Mouse (Mus musculus): ENCODE results near the gene Ahnak2.

The Ahnak2 gene

DNA sequence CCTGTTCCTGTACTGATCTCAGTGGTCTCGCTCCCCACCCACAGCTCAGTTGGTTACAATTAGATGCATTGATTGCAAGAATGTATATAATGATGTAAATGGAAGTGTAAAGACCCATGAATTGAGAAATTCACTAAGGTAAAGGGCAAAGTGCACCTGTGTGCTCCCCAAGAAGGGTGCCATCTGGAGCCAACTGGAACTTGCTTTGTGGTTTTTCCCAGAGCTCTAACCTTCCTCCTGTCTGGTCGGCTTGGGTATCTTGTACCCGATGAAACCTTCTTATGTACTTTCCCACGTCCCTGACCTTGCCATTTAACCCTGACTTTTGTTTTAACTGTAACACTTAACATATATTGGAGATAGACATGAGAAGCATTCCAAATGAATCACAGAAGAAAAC, 46.6 kb downstream of the Ahnak2 start:
- no peak for DNase-seq

DNA sequence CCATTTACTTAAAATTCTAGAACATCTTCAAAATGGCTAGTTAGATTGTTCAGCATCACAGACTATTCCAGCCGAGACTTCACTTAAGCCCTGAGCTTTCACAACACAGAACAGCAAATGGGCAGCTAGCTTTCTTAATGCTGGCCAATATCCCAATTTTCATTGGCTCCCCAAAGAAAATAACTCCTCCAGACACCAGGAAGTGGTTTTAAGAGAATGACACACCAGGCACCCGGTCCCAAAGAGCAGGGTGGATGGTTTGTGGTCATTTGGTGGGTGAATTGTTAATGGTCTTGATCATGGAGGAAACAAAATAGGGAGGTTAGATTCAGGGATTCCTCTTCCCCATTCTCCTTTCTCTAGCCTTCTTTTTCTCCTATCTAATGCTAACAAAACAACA, 50.1 kb downstream of the Ahnak2 start:
- no peak for DNase-seq

DNA sequence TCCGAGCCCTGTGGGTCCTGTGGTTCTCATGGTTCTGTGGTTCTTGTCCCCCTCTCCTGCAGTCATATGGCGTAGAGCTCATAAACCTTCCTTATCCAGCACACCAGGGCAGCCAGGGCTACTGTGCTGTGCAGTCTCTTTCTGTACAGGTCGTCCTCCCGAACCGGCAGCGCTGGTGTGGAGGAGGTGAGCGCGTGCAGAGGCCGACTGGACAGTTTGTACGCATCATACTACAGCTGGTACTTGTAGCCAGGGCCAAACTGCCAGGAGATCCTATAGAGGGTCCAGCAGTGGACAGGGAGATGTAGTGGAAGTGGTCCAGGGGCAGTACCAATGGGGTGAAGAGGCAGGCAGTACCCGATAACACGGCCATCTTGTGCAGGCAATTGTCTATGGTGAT, 51.5 kb downstream of the Ahnak2 start:
- DNase-seq = no peak

DNA sequence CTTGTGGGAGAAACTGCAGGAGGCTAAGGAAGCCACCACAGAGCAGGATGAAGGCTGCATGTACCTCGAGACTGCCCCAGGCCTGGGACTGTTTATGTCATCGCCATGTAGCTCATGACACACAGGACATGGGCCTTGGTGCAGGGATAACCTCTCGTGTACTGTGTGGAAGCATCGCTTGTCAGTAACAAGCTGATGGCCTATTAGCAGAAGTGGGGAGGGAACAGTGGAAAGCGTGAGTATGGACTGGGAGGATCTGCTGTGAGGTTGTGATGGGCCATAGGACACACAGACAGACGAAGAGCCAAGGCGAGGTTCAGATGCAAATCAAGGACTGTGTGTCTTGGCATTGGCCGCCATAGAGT, 54.9 kb downstream of the Ahnak2 start:
- DNase-seq = peak; percentile 23

DNA sequence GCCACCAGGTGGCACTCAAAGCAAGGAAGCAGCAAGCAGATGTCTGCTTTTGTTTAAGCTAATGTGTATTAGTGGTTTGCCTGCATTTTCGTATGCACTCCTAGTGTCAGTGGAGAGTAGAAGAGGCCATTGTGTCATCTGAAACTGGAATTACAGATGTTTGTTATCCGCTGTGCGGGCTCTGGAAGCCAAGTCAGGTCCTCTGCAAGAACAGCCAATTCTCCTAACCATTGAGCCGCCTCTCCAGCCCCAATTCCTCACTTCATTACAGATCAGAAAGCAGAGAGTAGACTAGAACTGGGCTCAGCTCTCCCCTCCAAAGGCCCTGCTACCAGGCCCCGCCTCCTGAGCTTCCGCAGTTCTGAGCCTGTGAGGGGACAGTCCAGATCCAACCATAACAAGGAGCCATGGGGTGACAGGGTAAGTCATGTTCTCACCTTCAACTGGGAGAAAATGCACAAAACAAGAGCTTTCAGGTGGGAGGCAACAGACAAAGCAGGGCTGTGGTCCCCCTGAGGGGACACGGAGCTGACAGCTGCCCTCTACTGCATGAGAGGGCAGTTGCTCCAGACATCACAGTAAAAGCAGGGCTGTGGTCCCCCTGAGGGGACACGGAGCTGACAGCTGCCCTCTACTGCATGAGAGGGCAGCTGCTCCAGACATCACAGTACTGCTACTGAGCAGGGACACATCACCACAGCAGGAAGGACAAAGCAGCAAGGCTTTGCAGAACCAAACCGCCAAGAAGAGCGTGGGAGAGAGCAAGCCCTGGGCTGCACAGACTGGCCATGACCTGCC, 55.5 kb downstream of the Ahnak2 start:
- DNase-seq = peak; percentile 35

DNA sequence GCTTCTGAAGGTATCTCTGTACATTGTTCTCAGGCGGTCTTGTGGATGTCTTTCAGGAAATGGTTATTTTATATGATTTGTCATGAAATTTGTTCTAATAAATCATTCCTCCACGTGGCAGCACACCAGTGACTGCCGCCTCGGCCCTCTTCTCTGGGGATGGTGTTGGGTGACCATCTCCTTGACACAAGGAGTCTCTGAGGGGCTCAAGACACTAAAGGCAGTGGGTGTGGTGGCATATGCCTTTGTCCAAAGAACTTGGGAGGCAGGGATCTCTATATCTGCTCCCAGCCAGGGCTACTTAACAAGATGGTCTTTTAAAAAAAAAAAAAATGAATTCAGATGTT, 56.0 kb downstream of the Ahnak2 start:
- DNase-seq = no peak

DNA sequence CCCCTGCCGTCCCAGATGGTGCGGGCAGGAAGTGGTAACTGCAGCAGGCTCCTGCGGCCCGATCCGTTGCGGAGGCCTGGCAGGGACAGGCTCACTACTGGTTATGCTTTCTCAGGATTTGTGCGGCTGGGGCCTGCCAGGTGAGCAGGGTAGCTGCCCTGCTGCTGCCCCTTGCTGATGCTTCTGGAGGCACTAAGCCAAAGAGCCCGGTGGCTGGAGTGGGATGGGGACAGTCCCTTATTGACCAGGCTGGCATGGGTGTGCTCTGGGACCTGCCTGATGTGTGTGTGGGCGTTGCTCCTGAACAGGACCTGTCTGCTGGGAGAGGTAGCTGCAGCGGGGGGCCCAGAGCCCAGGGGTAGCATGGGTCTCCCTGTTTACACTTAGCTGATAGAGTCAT, 56.7 kb downstream of the Ahnak2 start:
- DNase-seq = peak; percentile 51

DNA sequence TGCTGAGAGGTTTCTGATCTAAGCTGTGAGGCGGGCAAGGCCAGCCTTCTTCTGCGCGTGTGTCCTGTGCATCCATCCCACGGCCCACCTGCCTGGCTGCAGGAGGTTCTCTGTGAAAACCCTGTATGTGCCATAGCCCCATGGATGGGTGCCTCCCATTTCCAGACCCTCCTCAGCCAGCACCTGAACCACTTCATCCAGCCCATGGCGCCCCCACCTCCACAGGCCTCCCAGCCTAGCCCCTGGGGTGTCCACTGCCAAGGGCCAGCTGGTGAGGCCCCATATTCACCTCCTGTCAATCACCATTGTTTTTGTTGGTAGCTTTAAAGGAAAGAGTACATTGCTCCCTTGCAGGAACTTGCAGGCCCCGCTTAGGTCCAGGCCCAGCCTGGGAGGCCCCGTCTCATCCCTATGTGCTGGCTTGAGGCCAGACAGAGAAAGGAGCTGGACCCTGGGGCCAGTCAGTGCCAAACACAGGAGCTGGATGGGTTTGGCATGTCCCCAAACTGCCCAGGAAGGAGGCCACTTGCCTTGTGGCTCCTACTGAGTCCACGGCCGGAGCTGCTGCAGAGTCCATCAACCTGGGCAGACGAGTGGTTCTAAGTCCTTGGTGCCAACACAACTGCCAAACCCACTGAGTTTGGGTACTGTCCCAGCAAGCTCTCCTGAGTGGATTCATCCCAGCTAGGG, 57.4 kb downstream of the Ahnak2 start:
- DNase-seq = peak; percentile 65

DNA sequence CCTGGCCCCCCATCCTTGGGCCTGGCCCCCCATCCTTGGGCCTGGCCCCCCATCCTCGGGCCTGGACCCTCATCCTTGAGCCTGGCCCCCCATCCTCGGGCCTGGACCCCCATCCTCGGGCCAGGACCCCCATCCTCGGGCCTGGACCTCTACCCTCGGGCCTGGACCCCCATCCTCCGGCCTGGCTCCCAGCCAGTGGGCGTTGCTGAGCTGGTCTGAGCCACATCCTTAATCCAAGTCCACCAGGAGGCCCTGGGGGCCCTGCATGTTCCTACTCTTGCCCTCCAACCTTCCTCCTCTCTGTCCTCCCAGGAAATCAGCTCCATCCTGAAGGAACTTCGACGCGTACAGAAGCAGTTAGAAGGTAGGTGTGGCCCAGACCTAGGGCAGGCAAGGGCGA, 58.2 kb downstream of the Ahnak2 start:
- DNase-seq = peak; percentile 49

DNA sequence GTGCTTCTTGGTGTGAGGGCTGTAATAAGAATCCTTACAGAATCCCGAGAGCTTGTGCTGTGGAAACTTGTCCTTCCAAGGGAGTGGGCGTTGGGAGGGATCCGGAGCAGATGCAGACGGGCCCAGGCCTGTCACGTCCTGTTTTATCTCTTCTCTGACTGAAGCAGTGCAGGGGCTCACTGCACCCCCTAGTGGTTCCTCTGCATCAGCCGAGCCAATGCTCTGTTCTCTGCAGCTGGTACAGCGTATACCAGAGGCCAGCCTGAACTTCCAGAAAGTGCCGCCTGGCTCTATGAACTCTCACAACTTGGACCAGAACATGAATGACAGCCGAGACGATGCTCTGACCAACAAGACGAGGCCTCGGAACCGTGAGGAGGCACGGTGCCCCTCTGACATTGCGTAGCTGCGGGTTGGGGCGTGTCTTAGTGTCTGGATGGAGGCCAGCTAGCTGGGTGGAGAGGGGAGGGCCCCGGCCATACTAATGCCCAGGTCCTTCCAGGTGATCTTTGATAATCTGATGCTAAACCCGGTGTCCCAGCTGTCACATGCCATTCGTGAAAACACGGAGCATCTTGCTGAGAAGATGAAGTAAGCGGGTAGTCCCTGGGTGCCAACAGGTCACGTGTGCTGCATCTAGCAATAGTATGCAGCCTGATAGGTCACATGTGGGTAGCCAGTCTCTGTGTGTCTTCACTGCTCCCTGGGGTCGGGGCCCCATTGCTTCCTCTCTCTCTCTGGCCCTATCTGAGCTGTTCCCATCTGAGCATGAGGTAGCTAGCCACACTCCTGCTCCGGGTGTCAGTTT, 59.1 kb downstream of the Ahnak2 start:
- peak; percentile 76 for DNase-seq

DNA sequence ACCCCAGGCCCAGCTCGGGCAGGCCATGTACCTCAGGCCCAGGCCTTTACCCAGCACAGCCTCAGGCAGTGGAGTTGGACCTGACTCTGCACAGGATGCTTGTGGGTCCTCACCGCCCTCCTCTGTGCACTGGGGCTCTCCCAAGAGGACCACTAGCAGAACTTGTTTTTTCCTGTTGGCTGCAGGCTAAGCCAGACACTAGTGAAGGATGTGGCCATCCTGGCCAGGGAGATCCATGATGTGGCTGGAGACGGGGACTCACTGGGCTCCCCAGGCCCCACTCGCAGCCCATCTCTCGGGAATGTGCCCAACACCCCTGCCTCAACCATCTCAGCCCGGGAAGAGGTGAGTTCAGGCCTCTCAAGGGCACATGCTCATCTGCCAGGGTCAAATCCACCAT, 59.7 kb downstream of the Ahnak2 start:
- no peak for DNase-seq

DNA sequence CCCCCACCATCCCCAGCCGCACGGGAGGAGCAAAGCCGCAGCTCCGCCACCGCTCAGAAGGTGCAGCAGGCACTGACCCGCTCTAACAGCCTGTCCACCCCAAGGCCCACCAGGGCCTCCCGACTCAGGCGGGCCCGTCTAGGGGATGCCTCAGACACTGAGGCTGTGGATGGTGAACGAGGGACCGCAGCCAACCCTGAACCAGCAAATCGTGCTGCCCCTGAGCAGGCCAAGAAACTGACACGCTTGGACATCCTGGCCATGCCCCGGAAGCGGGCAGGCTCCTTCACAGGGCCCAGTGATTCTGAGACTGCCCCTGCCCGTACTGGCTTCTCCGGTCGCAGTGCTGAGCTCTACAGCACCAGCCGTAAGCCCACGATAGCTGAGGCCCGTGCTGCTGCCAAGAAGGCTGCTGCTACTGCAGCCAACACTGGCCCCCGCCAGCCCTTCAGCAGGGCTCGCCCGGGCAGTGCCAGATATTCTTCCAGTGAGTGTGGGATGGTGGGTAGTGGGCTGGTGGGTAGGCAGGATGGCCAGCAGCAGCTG, 63.4 kb downstream of the Ahnak2 start:
- DNase-seq = peak; percentile 66

DNA sequence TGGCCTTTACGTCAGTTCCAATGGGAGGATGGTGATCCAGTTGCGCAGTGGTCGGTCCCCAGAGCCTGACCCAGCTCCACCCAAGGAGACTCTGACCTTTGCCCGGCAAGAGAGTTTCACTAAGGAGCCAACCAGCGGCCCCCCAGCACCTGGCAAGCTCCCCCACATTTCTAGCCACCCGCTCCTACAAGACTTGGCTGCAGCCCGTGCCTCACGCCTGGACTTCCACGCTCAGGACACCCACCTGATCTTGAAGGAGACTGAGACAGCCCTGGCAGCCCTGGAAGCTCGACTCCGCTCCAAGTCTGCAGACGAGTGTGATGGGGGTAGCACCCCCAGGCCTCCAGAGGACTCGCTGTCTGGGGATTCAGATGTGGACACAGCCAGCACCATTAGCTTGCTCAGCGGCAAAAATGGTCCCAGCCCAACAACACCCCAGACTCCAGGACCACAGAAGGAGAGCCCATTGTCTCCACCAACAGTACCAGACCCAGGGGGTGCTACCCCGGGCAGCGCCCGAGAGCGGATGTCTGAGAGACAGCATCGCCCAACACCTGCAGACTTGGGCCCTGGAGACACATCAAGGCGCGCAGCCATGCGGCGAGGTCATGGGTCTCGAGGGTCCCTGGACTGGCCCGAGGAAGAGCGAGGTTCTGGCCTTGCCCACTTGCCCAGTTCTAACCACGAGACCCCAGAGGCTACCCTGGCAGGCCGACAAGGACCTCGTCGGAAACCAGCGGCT, 64.0 kb downstream of the Ahnak2 start:
- peak; percentile 74 for DNase-seq

DNA sequence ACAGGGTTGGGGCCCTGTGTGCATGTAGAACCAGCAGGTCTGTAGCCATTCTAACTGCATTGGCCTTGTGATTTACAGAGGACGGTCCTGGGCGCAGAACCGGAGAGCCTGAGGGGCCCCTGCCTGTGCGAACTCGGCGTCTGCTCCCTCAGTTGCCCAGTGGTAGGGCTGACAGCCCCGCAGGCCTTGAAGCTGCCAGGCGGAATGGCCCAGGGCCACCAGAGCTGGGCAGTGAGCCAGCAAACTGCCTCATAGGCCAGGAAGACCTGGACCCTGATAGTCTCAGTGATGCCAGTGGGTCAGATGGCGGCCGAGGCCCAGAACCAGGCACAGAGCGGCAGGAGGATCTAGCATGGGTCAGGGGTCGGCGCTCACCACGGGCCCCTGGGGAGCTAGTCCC, 64.7 kb downstream of the Ahnak2 start:
- peak; percentile 96 for DNase-seq

DNA sequence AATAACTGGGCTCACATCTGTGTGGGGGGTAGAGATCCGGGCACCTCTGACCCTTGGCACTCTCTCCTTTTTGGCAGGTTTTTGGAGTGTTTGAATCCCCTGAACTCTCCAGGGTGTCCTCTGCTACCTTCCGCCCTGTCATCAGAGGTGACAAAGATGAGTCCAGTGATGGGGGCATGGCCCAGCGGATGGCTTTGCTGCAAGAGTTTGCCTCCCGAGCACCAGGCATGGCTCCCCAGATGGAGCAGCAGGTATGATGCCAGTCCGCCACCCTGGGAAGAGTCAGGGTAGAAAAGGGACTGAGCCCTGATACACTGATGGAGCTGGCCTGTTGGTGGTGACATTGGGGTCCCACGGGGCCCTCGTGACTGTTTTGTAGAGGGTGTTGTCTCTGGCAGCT, 65.4 kb downstream of the Ahnak2 start:
- DNase-seq = peak; percentile 64

DNA sequence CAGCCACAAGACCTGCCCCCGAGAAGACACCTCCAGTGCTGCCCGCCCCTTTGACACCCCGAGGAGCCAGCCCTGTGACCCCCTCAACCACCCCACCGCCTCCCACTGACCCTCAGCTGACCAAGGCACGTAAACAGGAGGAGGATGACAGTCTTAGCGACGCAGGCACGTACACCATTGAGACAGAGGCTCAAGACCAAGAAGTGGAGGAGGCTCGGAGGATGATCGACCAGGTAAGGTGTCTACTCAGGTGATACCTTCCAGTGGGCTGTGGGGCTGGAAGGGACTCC, 65.9 kb downstream of the Ahnak2 start:
- DNase-seq = peak; percentile 66

DNA sequence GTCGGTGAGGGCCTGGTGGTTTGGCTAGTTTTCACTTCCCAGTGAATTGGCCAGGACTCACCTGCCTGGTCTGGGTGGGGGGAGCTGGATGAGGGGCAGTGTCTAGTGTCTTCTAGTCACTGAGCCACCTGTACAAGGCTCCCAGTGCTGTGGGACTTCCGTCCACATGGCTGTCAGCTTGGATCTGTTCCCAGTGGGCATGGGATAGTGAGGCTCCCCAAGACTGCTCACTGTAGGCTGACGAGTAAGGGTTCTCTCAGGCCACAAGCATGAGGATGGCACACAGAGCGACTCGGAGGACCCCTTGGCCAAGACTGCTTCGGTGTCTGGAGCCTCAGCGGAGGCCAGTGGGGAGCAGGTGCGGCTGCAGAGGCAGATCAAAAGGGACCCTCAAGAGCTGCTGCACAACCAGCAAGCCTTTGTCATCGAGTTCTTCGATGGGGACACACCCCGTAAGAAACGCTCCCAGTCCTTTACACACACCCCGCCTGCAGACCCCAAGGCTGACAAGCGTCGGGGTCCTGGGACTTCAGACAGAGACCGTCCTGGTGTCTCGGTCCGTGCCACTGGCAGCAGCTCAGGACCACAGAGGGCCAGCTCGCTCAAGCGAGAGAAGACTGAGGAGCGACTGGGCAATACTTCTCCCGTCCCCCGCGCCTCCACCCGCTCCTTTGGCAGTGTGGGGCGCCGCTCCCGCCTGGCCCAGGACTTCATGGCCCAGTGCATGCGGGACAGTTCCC, 66.4 kb downstream of the Ahnak2 start:
- DNase-seq = peak; percentile 71

DNA sequence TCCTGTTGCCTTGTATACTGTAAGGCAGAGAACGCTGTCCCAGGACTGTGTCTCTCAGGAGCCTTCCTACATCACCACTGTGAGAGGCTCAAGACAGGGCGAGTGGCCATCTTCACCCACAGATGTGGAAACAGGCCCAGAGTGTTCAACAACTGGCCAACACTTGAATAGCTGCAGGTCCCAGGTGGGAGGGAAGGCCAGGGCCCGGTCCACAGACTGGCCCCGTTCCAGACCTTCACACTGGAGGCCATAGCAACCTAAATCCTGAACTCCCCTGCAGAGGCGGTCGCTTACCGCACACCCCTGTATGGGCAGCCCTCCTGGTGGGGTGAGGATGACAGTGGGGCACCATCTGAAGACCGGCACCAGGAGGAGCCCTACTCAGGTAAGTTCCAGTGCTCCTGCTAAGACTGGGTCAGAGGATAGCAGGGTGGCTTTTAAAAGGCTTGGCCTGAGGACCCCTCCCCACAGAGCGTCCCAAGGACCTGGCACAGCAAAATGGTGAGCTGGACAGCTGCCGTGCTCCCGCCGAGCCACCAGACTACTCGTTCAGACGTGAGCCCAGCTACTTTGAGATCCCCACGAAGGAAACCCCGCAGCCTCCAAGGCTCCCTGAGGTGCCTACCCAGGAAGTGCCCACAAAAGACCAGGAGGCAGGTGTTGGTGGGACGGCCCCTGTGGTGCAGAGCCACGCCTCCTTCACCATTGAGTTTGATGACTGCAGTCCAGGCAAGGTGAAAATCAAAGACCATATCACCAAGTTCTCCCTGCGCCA, 67.4 kb downstream of the Ahnak2 start:
- DNase-seq = peak; percentile 58

DNA sequence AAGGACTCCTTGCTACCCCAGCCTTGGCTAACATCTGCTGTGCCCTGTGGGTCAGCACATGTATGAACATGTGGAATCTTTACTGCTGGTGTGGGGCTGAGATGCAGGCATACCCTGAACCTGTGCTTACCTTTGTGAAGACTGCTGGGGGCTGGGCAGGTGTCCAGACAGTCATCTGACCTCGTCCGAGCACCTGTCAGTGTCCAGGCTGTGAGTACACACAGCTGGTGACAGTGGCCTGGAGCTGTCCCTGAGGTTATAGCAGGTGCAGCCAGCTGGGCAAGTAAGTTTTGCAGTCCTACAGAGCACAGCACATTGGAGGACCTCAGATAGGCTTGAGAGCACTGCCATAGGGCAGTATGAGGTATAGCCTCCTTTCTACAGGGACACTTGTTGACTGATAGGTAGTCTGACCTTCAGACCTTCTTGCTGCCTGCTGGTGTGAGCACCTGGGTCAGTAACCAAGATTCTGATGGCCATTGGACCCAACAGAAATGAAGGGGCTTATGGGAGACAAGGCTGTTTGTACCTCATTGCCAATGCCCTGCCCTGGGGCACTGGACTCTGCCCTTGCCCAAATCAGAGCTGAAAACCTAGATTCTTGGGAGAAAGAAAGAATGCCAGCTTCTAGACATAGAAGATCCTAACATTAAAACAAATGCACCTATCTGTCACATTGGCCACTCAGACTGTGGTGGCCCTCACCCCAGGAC, 68.2 kb downstream of the Ahnak2 start:
- peak; percentile 55 for DNase-seq

DNA sequence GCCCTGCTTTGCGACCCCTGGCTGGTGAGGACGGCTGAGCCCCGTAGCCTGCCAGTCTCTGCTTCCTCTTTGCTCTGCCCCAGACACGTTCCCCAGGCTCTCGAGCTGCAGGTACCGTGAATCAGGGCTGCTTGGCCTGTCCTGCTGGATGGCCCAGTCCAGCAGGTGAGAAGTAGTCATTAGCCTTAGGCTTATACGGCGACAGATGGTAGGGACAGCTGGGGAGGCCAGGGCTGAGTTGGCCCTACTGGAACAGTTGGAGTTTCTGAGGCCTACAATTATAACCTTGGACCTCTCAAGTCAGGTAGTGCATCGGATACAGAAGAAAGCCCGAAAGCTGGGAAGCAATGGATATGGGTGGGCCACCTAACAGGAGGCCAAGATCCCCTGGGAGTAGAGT, 69.9 kb downstream of the Ahnak2 start:
- peak; percentile 76 for DNase-seq

DNA sequence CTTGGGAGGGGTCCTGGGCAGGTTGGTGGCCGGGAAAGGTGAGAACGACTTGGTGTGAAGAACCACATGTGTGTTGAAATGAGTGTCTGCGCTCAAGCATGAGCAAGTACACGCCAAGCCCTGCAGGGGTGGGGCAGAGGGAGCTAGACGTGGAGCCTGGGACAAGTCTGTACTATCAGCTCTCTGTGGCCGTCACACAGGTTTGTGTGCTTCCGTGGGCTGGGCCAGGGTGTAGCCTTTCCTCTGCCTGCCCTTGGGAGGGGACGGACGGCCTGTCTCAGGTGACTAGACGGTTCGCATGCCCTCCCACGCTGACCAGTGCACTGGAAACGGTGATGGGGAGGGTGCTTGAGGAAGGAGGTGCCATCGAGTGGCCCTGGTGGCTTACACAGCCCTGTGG, 71.6 kb downstream of the Ahnak2 start:
- peak; percentile 25 for DNase-seq
